Mouse (Mus musculus): ENCODE data around the gene Robo4.

Robo4 gene

DNA sequence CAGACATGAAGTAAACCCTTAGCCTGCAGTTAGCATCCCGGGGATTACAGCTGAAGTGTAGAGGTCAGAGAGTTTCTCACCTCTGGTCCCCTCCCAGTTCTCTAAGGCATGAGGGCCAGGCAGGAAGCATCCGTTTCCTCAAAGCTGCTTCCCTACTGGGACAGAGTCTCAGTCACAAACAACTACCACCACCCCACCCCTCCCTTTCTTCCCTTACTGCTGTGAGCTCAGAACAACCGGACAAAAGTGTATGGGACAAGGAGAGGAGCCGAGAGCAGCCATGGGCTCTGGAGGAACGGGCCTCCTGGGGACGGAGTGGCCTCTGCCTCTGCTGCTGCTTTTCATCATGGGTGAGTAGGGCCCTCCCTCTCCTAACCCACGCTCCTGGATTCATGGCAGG is at the start of gene Robo4:
Gene Robo4, plus strand, starts transcription at position 96 of the 400 bp plus-strand sequence.
- DNase-seq (ENCODE audit: low read depth) = no peak

DNA sequence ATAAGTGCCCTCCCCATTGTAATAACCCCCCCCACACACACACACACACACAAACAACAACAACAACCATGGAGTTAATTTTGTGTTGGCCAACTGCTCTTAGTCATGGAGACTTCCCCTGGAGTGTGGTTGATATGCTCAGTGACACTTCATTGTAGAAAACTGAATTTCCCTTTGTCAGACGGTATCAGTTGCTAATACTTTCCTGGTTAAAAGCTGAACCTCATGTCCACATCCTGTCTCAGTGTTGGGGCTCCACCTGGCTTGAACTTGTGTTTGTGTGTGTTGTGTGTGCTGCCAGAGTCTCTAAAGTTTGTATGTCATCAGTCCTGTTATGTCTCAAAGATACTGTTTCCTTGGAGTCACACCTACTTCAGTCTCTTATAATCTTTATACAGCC is 47.2 kb upstream of the Robo4 start:
- DNase-seq (ENCODE audit: low read depth) = peak; percentile 26

DNA sequence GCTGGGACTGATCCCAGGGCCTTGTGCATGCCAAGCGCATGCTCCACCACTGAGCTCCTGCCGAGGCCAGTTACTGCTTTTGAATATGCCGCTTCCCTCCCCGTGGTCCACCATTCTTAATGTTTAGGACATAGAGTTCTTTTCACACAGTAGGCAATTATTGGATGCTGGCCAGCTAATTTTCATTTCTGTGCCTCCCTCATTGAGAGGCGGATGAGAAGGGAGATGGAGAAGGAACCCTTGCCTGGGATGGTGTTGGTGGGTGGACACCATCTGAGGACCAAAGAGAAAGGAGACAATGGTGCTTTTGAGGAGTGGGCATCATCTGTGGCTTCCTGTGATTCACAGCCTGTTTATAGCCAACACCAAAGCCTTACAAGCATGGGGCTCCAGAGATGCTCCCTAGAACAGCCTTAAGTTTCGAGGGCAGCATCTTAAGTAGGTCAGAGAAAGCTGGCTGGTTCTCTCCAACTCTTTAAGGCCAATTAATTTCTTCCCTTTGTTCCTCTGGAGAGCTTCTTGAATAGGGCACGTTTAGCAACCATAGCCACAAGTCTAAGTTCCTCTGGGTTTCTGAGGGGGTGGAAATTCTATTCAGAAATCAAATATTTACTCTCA is 42.9 kb upstream of the Robo4 start:
- no peak for DNase-seq (ENCODE audit: low read depth)

DNA sequence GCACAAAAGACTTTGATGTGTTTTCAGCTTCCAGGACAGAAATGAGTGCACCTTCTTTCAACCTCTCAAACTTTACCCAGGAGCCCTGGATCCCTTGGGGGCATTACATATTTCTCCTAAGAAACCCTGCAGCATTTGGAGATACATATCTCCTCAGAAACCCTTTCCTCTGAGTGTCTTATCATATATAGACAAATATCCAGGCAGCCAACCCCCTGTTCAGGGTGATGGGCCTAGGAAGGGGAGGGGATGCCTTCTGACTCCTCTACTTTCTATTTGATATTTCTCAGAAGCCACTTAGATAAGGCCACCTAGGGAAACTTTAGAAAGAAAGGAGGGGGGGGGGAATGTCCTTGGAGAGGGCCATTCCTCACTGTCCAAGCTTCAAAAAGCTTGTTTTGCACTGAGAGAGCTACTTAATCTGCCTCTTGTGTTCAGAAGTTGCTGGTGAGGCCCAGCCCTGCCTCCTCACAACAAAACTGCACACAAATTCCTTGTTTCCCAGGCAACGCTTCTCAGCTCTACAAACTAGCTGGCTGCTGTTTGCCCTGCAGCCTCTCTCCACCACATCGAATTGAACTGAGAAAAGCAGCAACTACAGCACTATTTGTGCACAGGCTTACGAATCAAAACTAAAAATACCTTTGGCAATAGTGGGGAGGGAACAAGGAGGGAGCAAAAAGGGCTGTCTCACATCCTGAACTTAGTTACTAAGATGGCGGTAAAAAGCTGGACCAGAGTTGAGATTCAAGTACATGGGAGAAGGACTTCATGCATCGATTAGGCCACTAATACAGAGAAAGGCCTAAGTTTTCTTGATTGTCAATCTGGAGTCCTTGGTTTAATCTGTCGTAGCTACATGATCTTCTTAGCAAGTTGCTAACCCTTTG is 42.1 kb upstream of the Robo4 start:
- no peak for DNase-seq (ENCODE audit: low read depth)

DNA sequence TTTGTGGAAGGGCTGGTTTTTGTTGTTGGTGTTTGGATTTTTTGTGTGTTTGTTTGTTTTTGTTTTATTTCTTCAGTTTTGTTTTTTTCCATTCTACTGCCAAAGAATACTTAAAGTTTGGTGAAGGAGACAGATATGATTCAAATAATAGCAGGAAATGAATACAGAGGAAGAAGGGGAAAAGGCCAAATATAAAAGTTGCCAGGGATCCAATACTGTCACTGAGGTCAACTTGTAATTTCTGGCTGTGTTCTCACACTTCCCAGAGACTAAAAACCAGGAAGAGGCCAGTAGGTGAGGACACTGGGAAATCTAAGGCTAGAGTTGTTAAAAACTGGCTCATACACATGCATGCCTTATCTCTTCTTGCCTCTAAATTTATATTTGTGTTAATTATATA is 39.6 kb upstream of the Robo4 start:
- DNase-seq (ENCODE audit: low read depth) = no peak

DNA sequence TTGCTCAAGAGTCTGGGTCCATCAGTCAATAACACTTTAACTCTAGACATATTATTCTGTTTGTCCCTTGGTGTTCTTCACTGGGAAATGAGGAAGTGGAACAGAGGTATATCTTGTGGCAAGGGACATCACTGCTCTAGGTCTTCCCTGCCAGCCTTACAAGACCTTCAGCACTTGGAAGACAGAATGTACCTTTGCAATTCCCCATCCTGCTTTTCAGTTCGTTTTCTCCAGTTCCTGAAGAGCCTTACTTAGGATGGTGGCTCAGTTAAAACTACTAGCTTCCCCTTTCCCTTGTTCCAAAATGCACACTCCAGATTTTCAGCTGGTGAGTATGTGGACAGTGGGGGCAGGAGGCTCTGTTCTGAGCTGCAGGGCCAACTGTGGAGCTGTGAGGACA is 38.8 kb upstream of the Robo4 start:
- no peak for DNase-seq (ENCODE audit: low read depth)

DNA sequence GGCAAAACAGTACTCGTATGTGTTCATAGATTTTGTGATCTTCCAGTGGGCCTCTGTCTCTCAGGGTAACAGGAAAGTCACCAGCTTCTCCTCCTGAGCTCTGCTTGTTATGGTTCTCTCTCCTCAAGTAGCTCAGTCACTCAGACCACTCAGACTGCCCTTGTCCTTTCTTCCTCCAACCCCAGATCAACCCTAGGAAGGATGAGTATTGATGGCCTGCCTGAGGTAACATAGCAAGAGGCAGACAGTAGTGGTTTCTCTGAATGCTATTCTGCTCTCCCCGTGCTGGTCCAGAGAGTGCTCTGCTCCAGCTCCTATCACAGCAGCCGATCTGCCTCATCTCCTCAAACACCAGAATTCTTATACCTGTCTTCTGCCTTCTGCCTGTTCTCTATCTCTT is 38.1 kb upstream of the Robo4 start:
- DNase-seq (ENCODE audit: low read depth) = no peak

DNA sequence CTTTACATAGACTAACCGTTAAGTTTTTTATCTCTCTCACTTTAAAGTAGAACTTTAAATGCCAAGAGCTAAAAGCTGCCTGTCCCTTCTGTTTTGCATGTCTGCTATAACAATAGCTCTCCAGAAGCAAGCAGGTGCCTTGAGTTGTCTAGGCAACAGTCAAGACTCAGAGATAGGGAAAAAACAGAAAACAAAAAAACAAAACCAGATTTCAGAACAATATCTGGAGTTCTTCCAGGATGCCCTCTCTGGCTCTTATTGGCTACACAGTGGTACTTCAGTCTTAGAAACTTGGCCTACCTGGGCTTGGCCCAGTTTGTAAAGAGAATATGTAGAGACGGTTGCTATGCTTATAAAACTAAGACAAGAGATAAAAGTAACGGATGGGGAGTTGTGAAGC is 37.3 kb upstream of the Robo4 start:
- DNase-seq (ENCODE audit: low read depth) = no peak

DNA sequence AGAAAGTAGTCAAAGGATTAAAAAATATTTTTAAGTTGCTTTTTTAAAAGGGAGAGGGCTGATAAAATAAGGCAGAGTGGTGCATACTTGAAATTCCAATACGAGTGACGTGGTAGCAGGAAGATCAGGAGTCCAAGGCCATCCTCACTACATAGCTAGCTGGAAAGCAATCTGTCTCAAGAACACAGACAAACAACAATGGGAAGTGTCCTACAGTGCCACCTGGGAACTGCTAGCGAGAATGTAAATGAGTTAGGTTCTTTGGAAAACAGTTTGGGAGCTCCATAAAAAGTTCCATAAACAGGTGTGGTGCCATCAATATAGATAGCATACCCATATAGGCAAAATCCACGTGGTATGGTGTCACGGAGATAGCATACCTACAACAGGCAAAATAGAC is 36.0 kb upstream of the Robo4 start:
- no peak for DNase-seq (ENCODE audit: low read depth)

DNA sequence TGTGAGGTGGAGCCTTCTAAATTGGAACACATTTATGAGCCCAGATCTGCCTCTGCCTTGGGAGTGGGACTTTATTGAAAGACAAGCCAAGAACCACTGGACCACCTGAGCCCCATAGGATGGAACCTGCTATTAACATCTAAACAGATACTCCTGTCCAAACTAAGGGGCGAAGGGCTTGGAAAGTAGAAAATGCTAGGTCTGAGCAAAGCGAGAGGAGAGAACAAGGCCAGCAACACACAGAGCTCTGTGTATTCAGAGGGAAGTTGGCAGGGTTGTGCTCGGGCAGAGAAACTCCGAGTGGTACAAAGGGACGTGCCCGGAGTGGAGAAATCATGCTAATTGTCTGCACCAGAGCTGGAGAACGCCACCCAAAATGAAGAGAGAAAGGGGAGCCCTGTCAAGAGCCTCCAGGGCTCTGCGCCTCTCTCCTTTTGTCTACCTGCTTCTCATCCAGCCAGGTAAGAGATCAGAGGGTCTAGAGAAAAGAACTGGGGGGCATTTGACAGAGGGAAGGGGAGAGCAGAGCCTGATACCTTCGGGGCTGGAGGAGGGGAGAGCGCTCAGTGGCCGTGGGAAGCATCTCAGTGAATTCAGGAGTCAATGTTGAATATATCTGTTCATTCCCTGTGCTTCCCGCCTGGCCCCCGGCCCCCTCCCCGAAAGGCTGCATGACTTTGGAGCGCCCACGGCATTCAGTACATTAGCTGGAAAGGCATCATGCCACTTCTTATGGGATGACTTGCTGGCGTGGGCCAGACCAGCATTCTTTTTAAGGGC is 34.2 kb upstream of the Robo4 start, which contains the start of gene Hepacam:
Gene Hepacam, plus strand, starts transcription at position 51 of the 780 bp plus-strand sequence.
- DNase-seq (ENCODE audit: low read depth) = no peak

DNA sequence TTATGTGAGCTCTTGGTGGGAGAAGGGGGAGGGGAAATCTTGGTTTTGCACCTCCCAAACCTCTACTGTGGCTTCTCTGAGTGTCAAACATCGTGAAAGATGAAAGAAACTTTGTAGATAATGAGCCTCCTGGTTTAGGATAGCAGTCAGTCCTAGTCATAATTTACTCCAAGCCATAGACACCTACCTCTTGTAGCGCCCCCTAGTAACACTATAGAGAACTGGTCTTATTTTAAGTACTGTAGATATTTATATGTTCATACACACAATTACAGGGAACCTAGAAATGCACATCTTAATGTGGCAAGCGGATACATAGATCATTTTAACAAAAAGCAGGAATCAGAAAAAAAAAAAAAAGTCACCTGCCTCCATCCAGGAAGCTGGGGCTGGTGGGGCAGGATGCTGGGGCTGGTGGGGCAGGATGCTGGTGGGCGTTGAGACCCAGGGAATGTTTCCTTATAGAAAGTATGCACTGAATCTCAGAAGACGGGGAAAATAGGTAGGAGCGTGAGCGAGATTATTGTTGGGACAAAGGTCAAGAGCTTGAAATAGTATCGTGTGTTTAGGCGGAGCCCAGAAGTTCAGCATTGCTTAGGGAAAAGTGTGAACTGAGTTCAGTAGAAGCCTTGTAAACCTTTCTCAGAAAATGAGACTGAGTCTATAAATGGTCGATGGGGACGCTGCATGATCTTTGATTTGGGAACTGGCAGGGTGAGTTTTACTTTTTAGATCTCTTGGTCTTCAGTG is 33.4 kb upstream of the Robo4 start:
- DNase-seq (ENCODE audit: low read depth) = no peak

GRCm38 (mm10) chr9:37368860-37369259 is 32.8 kb upstream of the Robo4 start:
- DNase-seq (ENCODE audit: low read depth) = no peak

- DNase-seq (ENCODE audit: low read depth) = no peak
Measured at GRCm38 (mm10) chr9:37371232-37371801, 30.4 kb upstream of the Robo4 start.

GRCm38 (mm10) chr9:37375718-37376117 is 26.0 kb upstream of the Robo4 start:
- no peak for DNase-seq (ENCODE audit: low read depth)

DNA sequence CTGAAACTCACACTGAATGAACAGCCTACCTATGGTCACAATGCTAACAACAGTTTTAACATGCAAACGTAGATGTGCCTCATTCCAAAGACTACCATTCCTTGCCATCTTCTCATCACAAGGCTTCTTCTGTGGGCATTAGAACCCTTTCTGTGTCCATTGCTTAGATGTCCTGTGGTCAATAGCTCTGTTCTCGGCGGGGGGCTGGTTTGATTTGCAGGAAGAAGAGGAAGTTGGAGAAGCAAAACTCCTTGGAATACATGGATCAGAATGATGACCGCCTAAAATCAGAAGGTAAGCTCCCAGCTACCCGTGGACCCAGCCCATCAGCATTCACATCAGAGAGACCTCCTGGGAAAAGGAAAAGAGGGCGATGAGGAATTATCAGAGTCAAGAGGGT is 18.5 kb upstream of the Robo4 start:
- no peak for DNase-seq (ENCODE audit: low read depth)

DNA sequence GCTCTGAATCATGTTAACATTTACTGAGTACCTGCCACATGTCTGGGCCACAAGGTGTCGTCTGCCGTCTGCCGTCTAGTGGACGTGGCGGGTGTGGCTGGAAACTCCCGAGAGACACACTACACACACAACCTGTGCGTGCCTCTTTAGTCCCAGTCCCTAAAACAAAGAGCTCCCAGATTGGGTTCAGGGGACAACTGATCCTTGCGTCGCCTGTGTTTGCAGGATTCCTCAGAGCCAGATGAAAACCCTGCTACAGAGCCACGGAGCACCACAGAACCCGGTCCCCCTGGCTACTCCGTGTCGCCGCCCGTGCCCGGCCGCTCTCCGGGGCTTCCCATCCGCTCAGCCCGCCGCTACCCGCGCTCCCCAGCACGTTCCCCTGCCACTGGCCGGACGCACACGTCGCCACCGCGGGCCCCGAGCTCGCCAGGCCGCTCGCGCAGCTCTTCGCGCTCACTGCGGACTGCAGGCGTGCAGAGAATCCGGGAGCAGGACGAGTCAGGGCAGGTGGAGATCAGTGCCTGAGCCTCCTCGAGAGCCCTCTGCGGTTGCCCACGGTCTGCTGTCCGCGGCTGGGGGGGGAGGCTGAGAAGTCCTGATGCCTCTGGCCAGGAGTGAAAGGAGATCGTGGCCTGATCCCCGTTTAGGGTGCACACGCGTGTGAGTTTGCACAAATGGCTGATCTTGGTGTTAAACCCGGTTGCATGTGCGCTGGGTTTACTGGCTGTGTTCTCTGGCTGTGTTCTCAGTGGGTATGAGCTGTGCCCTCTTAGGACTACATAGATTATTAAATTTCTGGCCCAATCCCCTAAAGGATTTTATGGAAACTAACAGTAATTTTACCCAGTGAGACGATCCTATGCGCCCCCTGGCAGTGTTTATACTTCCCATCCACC is 17.2 kb upstream of the Robo4 start:
- peak; percentile 7 for DNase-seq (ENCODE audit: low read depth)

- DNase-seq (ENCODE audit: low read depth) = no peak
Measured at GRCm38 (mm10) chr9:37390891-37391290, 10.8 kb upstream of the Robo4 start.

DNA sequence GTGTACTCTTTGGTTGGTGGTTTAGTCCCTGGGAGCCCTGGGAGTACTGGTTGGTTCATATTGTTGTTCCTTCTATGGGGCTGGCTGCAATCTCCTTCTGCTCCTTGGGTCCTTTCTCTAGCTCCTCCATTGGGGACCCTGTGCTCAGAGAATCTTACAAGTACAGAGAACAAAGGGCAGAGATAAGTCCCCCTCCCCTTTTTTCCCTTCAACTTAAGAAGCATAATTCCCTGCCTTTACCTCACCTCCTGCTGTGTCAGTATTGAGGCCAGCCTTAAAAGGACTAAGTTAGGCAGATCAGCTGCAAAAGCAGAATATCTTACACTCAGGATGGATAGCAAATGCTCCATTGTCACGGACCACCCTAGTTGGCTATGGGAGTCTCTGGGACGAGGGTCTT is 9.6 kb upstream of the Robo4 start:
- no peak for DNase-seq (ENCODE audit: low read depth)

DNA sequence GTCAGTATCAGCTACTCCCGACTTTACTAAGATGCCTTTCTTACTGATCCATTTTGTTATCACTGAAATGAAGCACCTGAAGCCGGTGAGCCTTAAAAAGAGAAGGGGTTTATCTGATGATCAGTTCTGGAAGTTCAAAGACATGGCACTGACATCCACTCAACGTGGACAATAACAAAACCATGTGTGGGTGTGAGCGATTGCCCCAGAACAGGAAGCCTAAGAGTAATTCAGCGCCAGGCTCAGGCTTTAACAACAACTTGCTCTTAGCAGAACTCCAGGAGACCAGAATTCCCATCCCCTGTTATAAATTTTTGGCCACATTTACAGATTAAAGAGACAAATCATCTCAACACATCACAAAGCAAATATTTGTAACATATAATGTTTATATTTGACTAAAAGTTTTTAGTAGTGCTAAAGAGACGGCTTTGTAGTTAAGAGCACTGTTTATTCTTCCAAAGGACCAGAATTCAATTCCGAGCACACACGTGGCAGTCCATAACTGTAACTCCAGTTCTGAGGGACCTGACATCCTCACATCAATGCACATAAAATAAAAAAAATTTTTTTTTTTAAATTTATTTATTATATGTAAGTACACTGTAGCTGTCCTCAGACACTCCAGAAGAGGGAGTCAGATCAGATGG is 8.1 kb upstream of the Robo4 start:
- DNase-seq (ENCODE audit: low read depth) = no peak

DNA sequence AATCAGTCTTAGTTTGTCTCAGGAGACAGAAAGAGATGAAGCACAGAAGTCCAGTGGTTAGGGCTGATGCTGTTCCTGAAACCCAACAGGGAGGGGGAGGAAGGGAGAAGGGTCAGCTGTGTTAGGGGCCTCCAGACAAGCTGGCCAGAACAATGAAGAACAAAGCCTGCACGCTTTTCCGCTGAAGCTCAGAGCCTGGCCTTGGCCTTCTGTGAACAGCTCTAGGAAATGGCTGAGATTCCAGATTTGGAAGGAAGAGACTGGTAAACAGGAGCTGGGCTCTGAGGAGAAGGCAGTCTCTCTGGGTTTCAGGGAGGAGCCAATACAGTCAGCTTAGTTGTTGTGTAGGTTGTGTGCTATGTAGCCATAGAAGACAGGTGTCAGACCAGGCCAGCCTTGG is 1.1 kb upstream of the Robo4 start:
- DNase-seq (ENCODE audit: low read depth) = no peak

Data from induced T-regulatory cell, adult 2 months (primary cell).